Mouse (Mus musculus) midbrain, embryonic 14.5 days (tissue): ENCODE measurements at regions not wholly inside any gene's neighbourhood (a gene's known extent, or its start where the extent isn't known, plus 50 kb on each side); places are given as distances from the start of the nearest gene placed in this dataset.
A peak's percentile ranks its signal among the peaks of the same experiment; 100 is the strongest.

Experiments
- ATAC-seq: fragments of 200-750 bp; cut with Nextera tagmentation; 2 replicates; pipeline ENCODE4 v1.8.0; 2017; ENCODE audit warnings: moderate number of reproducible peaks, moderate library complexity; ENCODE audit not compliant: low FRiP score, low TSS enrichment
- DNase-seq: peaks from one replicate; pipeline ENCODE4 v3.0.0-alpha.2; 2015
- H3K27ac ChIP-seq: fragments of 300-500 bp; sonication (generic); replicated peaks from 2 replicates; pipeline ENCODE4 v1.5.1; 2014; ENCODE audit warnings: mild to moderate bottlenecking, low read depth, low read length, moderate library complexity
- H3K27me3 ChIP-seq: fragments of 300-500 bp; sonication (generic); 2 replicates; pipeline ENCODE4 v1.6.1; 2014; ENCODE audit warnings: low read length, control low read depth, mixed read lengths; ENCODE audit not compliant: control insufficient read depth, insufficient read depth
- H3K36me3 ChIP-seq: fragments of 300-500 bp; sonication (generic); 2 replicates; pipeline ENCODE4 v1.6.1; 2014; ENCODE audit warnings: low read length, control low read depth; ENCODE audit not compliant: control insufficient read depth, insufficient read depth
- H3K4me1 ChIP-seq: fragments of 300-500 bp; sonication (generic); 2 replicates; pipeline ENCODE4 v1.6.1; 2014; ENCODE audit warnings: mild to moderate bottlenecking, antibody characterized with exemption, low read length, control low read depth; ENCODE audit not compliant: control insufficient read depth, insufficient read depth
- H3K4me2 ChIP-seq: fragments of 300-500 bp; sonication (generic); 2 replicates; pipeline ENCODE4 v1.6.1; 2014; ENCODE audit warnings: mild to moderate bottlenecking, low read length, moderate library complexity
- H3K4me3 ChIP-seq: fragments of 300-500 bp; sonication (generic); replicated peaks from 2 replicates; pipeline ENCODE4 v1.5.1; 2014; ENCODE audit warnings: low read depth, low read length
- H3K9ac ChIP-seq: fragments of 300-500 bp; sonication (generic); replicated peaks from 2 replicates; pipeline ENCODE4 v1.6.1; 2014; ENCODE audit warnings: mild to moderate bottlenecking, low read length, moderate library complexity
- H3K9me3 ChIP-seq: fragments of 300-500 bp; sonication (generic); 2 replicates; pipeline ENCODE4 v1.6.1; 2016; ENCODE audit warnings: low read length, control low read depth, mixed read lengths; ENCODE audit not compliant: control insufficient read depth
- WGBS: fragments of 180-500 bp; shearing (Covaris S2); extraction: QIAGEN DNeasy Blood & Tissue Kit; methylation state at CpG from one replicate; pipeline ENCODE4 v1.1.7; 2014; 5-methylcytosine and 5-hydroxymethylcytosine counted together

DNA sequence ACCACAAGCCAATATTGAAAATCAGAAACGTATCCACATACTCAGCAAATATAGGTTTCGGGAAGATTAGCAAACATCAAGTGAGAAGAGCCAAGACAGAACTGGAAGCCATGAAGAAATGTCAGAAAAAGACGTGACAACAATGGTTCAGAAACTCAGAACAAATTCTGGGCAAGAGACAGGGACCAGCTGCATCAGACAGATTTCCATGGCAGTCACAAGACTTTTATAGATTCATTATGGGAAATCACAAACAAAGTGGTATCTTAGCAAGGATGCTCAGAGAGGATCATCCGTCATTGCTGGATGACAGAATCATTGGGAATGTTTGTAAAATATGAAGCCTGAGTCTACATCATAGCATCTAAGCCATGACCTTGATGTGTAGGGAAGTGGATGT is 699.6 kb upstream of the Tenm3 start:
- DNase-seq (no peak), ATAC-seq (no peak)
- no peak overlapping the region for H3K4me2 ChIP-seq
- no peaks in the 10 kb centered on the region for H3K27me3 ChIP-seq
- WGBS = 91% methylated on average over 4 of the region's 4 CpGs
- no peaks in the 10 kb centered on the region for H3K36me3 ChIP-seq
- H3K4me3 ChIP-seq = no peak overlapping the region
- H3K27ac ChIP-seq = no peak overlapping the region
- H3K9ac ChIP-seq = no peak overlapping the region
- no peaks in the 10 kb centered on the region for H3K9me3 ChIP-seq
- H3K4me1 ChIP-seq = no peaks in the 10 kb centered on the region

DNA sequence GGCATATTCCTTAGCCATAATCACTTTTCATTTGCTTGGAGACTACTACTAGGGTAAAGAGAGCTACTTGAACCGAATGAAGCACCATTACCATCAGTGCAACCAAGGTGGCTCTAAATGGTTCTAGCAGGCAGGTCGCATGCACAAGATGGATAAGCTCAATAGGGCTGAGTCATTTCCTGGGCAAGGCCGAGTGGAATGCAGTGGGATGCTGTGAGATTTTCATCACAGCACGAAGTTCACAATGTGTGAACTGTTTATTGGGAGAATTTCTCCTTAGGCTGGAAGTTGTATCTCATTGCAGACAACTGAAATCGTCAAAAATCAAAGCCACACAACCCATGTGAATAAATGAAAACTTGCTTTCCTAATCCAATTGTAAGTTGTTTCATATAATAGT is 697.6 kb upstream of the Tenm3 start:
- DNase-seq = no peak
- Histone ChIP-seq H3K4me3 (no peak overlapping the region), H3K36me3 (no peaks in the 10 kb centered on the region), H3K9ac (no peak overlapping the region), H3K4me2 (no peak overlapping the region), H3K27ac (no peak overlapping the region), H3K9me3 (no peaks in the 10 kb centered on the region), H3K4me1 (no peaks in the 10 kb centered on the region), H3K27me3 (no peaks in the 10 kb centered on the region)
- no peak for ATAC-seq
- 84% methylated on average over 5 of the region's 5 CpGs for WGBS

DNA sequence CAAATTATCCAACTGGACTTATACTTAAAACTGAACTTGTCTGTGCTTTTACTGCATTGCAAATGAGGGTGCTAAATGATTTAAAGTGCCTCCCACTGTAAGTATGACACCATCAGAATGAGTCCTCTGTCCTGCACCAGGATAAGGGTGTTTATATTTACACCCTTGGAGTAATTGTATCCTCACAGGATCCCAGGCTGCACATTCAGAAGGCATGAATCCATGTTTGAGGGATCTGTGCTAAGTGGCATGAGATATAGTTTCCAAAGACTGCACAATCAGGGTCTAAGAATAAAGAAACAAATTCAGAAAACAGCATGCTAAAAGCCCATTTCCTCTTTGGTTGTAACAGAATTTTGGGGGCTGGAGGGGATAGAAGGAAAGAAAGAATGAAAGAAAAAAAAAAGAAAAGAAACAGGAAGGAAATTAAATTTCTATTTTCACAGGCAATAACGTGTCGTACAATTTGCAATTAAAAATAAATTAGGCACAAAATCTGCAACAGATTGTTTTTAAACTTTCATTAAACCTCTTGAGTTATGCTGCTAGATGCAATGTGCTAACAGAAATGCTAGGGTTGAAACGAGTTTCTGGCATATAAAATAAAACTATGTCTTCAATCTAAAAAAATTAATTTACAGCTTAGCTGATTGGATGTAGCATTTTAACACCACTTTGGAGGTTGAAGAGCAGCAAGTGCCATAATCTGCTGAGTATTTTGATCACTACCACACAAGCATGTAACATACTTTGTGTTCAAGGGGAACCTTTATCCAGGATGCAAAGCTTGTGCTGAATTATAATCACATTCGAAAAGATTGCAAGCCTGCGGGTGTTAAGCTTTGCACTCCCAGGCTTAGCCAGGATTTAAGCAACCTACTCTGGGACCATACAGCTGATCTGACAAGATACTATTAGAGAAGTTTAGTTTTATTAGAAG is 689.9 kb upstream of the Tenm3 start:
- no peaks in the 10 kb centered on the region for H3K4me1 ChIP-seq
- H3K9me3 ChIP-seq = no peaks in the 10 kb centered on the region
- no peaks in the 10 kb centered on the region for H3K27me3 ChIP-seq
- H3K4me3 ChIP-seq = no peak overlapping the region
- WGBS = 55% methylated on average over 5 of the region's 5 CpGs
- ATAC-seq (no peak), DNase-seq (no peak)
- H3K36me3 ChIP-seq = no peaks in the 10 kb centered on the region
- no peak overlapping the region for H3K4me2 ChIP-seq
- H3K27ac ChIP-seq = no peak overlapping the region
- H3K9ac ChIP-seq = no peak overlapping the region

DNA sequence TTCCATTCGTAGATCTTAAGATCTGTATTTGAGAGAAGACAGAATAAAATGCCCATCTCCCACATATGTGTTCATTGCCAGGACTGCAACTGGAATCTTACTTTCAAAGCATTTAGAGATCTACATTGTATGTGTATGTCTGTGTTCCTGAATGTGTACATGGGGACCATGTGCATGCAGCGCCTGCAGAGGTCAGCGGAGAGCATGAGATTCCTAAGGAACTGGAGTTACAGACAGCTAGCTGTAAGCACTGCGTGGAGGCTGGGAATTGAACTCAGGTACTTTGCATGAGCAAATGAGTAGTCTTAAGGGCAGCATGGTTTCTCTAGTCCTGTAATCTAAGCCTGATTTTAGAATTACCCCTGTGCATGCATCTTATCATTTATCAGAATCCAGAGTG is 685.5 kb upstream of the Tenm3 start:
- no peaks in the 10 kb centered on the region for H3K9me3 ChIP-seq
- H3K27me3 ChIP-seq = no peaks in the 10 kb centered on the region
- 77% methylated on average over 4 of the region's 4 CpGs for WGBS
- no peak overlapping the region for H3K4me3 ChIP-seq
- no peak for ATAC-seq
- peak; percentile 30 for DNase-seq
- H3K36me3 ChIP-seq = no peaks in the 10 kb centered on the region
- no peaks in the 10 kb centered on the region for H3K4me1 ChIP-seq
- H3K4me2 ChIP-seq = no peak overlapping the region
- H3K27ac ChIP-seq = no peak overlapping the region
- H3K9ac ChIP-seq = no peak overlapping the region

DNA sequence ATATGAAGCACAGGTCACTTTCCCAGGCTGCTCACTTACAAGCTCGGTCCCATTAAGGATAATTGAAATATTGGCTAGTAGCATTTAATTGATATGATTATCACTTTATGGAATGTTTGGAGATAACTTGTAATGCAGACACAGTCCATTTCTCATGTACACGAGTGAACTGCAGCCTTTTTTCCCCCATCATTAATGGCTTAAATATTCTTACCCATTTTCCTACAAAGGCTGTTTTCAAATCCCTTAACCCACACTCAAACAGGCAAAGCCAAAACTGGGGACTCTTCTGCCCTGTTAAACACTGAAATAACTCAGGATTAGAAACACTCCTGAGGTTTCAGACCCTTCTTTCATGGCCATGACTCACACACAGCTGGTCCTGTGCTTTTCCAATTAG is 649.2 kb upstream of the Tenm3 start:
- no peak overlapping the region for H3K4me3 ChIP-seq
- H3K27ac ChIP-seq = no peak overlapping the region
- no peak overlapping the region for H3K4me2 ChIP-seq
- no peak overlapping the region for H3K9ac ChIP-seq
- no peaks in the 10 kb centered on the region for H3K27me3 ChIP-seq
- WGBS = 74% methylated on average over 2 of the region's 2 CpGs
- no peaks in the 10 kb centered on the region for H3K9me3 ChIP-seq
- no peak for DNase-seq
- 0 out of 2 replicates have a peak, but pooled peaks cover 6% of the 10 kb centered on the region for H3K4me1 ChIP-seq
- ATAC-seq = no peak
- no peaks in the 10 kb centered on the region for H3K36me3 ChIP-seq

DNA sequence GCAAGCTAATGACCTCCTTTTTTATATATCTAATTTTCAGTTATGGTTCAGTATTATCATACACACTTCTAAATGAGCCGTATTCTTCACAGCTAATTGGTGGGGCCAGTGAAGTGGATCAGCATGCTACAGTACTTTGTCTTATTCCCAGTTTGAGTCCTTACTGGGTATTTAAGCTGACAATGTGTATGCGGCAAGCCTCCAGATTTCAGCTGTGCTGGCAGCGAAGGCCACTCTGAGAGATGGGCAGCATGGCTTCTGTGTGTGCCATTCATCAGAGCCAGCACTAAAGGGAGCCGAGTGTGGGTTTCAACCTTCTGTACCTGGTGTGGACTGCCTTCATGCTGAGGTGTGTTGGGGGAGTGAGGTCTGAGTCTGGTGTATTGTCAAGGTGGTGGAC is 641.5 kb upstream of the Tenm3 start:
- Histone ChIP-seq H3K4me3 (no peak overlapping the region), H3K4me2 (no peak overlapping the region), H3K4me1 (no peaks in the 10 kb centered on the region), H3K27me3 (no peaks in the 10 kb centered on the region), H3K27ac (no peak overlapping the region), H3K9me3 (no peaks in the 10 kb centered on the region), H3K36me3 (no peaks in the 10 kb centered on the region), H3K9ac (no peak overlapping the region)
- ATAC-seq = no peak
- peak; percentile 49 for DNase-seq
- WGBS = 58% methylated on average over 4 of the region's 4 CpGs

DNA sequence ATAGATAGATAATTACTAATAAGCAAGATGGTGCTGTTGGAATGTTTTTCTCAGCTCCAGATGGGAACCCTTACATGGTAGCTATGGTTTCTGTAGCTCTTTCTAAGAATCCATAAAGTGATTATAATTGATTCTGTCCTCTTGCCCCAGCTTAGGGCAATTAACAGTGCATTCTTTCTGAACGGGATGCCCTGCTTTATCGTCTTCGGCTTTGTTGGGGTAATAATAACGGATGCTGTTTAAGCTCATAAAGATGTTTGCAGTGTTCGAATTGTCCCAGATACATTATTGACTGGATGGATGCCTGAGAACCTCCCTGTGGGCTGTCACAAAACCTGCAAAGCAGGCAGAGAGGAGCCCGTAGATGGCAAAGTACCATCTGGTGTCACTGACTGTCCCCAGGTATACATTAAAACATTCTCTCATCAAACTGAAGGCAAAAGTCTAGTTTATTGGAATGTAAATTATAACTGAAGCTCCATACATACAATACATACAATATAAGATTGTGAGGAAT is 637.8 kb upstream of the Tenm3 start:
- Histone ChIP-seq H3K9me3 (no peaks in the 10 kb centered on the region), H3K9ac (no peak overlapping the region), H3K4me2 (no peak overlapping the region), H3K27me3 (no peaks in the 10 kb centered on the region), H3K27ac (no peak overlapping the region), H3K36me3 (no peaks in the 10 kb centered on the region), H3K4me3 (no peak overlapping the region), H3K4me1 (no peaks in the 10 kb centered on the region)
- ATAC-seq (no peak), DNase-seq (no peak)
- 59% methylated on average over 6 of the region's 6 CpGs for WGBS

DNA sequence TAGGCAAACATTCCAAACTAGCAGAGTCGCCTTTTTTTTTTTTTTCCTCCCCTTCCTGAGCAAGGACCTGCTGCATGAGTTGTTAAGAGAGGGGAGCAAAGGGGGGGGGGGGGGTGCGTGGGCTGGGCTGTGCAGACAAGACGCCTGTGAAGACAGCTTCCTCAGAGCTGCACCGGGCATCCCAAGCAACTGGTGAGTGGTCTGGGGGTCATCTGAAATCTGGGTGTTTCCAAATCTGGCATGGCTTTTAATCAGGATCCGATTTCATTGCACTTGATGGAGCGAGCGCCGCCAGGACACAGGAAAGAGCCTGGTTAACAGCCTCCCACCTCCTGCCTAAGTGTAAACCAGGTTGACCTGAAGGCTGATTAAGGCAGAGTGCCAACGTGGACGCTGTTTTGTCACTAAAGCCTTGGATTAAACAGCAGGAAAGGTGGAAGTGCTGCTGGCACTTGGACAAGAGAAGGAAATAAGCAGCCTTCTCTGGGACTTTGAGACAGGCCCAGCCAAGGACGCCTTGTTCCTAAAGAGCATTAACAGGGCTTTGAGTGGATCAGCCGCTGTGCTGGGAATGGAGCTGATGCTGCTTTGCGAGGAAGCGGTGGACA is 622.3 kb upstream of the Tenm3 start:
- Histone ChIP-seq H3K9me3 (no peaks in the 10 kb centered on the region), H3K4me2 (no peak overlapping the region), H3K4me3 (no peak overlapping the region), H3K27me3 (no peaks in the 10 kb centered on the region), H3K9ac (no peak overlapping the region), H3K36me3 (no peaks in the 10 kb centered on the region), H3K27ac (no peak overlapping the region), H3K4me1 (peaks cover 15% of the 10 kb centered on the region)
- no peak for DNase-seq
- ATAC-seq = no peak
- 46% methylated on average over 14 of the region's 14 CpGs for WGBS

DNA sequence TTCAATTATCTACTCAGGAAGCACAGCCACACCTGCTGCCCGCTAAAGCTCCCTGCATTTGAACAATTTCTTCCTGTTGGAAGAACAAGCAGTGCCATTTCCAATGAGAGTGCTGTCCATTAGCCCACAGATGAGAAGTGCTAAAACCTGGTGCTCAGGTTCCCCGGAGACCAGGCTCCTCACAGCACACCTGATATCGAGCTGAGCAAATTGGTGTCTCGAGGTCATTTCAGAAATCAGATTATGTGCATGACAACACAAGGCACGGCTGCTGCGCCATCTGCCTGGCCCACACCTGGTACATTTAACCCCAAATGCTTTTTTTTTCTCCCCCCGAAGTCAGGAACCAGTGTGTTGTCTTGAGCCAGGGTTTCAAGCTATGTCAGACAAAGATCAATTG is 621.3 kb upstream of the Tenm3 start:
- no peaks in the 10 kb centered on the region for H3K36me3 ChIP-seq
- peaks cover 15% of the 10 kb centered on the region for H3K4me1 ChIP-seq
- H3K9me3 ChIP-seq = no peaks in the 10 kb centered on the region
- no peak overlapping the region for H3K9ac ChIP-seq
- no peak overlapping the region for H3K4me2 ChIP-seq
- WGBS = 47% methylated on average over 7 of the region's 7 CpGs
- ATAC-seq = no peak
- H3K27ac ChIP-seq = no peak overlapping the region
- no peaks in the 10 kb centered on the region for H3K27me3 ChIP-seq
- H3K4me3 ChIP-seq = no peak overlapping the region
- peak; percentile 56 for DNase-seq
